Mouse (Mus musculus) midbrain, embryonic 13.5 days (tissue): ENCODE measurements at regions not wholly inside any gene's neighbourhood (a gene's known extent, or its start where the extent isn't known, plus 50 kb on each side); places are given as distances from the start of the nearest gene placed in this dataset.

ENCODE experiments used
- ATAC-seq: fragments of 200-750 bp; cut with Nextera tagmentation; 2 replicates; pipeline ENCODE4 v1.8.0; 2017; ENCODE audit warnings: mild to moderate bottlenecking, moderate TSS enrichment, moderate library complexity
- H3K27ac ChIP-seq: fragments of 300-500 bp; sonication (generic); 2 replicates; pipeline ENCODE4 v1.5.1; 2015; ENCODE audit warnings: inconsistent platforms, mild to moderate bottlenecking, moderate library complexity
- H3K27me3 ChIP-seq: fragments of 300-500 bp; sonication (generic); 2 replicates; pipeline ENCODE4 v1.6.1; 2015; ENCODE audit warnings: mild to moderate bottlenecking, inconsistent platforms
- H3K36me3 ChIP-seq: fragments of 300-500 bp; sonication (generic); 2 replicates; pipeline ENCODE4 v1.6.1; 2015; ENCODE audit warnings: mild to moderate bottlenecking, inconsistent platforms
- H3K4me1 ChIP-seq: fragments of 300-500 bp; sonication (generic); replicated peaks from 2 replicates; pipeline ENCODE4 v1.6.1; 2015; ENCODE audit warnings: inconsistent platforms
- H3K4me2 ChIP-seq: fragments of 300-500 bp; sonication (generic); replicated peaks from 2 replicates; pipeline ENCODE4 v1.6.1; 2015; ENCODE audit warnings: moderate library complexity, mild to moderate bottlenecking, inconsistent platforms
- H3K4me3 ChIP-seq: fragments of 300-500 bp; sonication (generic); replicated peaks from 2 replicates; pipeline ENCODE4 v1.5.1; 2015; ENCODE audit warnings: mild to moderate bottlenecking, inconsistent platforms
- H3K9ac ChIP-seq: fragments of 300-500 bp; sonication (generic); replicated peaks from 2 replicates; pipeline ENCODE4 v1.6.1; 2015; ENCODE audit warnings: mild to moderate bottlenecking, inconsistent platforms
- H3K9me3 ChIP-seq: fragments of 300-500 bp; sonication (generic); 2 replicates; pipeline ENCODE4 v1.6.1; 2016; ENCODE audit warnings: mild to moderate bottlenecking, inconsistent platforms
- WGBS: fragments of 180-500 bp; shearing (Covaris S2); methylation state at CpG from one replicate; pipeline ENCODE4 v1.1.7; 2015; 5-methylcytosine and 5-hydroxymethylcytosine counted together

DNA sequence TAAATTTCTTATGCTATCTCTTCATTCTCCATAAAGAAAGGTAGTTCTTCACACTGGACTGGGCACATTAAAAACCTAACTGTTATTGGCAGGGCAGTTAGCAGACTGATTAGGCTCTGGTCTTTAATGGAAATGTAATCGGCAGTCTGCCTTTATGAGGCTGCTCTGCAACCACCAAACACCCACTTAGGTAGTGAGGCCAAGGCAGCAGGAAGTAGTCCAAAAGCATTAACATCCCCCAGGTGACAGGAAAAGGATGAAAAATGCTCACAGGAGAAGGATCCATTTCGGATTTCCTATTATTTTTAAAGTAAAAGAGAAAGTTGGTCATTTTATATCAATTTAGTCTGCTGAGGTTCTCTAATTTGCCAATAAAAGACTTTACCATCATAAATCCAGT is 528.9 kb upstream of the Dppa4 start:
- H3K4me1 ChIP-seq: no peaks in the 10 kb centered on the region
- no peaks in the 10 kb centered on the region for H3K36me3 ChIP-seq
- no peak for ATAC-seq
- no peak overlapping the region for H3K4me3 ChIP-seq
- no peak overlapping the region for H3K27ac ChIP-seq
- H3K4me2 ChIP-seq: no peak overlapping the region
- 88% methylated on average over 2 of the region's 2 CpGs for WGBS
- H3K9ac ChIP-seq: no peak overlapping the region
- no peaks in the 10 kb centered on the region for H3K9me3 ChIP-seq
- no peaks in the 10 kb centered on the region for H3K27me3 ChIP-seq

DNA sequence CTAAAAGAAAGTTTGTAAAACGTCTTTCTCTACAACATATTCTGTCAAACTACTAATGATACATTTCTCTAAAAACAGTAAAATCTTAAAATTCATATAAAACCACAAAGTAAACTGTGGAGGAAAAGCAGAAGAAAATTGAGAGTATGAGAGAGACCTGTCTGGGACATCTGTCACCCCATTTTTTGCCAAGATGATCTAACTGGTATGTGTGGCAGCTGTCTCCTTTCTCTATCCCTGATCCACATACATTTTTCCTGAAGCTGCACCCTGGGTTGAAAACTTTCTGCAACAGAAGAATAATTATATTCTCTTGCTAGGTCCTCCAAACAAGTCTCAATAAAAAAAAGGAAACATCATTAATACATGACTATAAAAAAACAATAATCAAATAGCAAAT is 525.2 kb upstream of the Dppa4 start:
- Histone ChIP-seq H3K4me1 (no peaks in the 10 kb centered on the region), H3K9ac (no peak overlapping the region), H3K4me3 (no peak overlapping the region), H3K4me2 (no peak overlapping the region), H3K36me3 (no peaks in the 10 kb centered on the region), H3K27me3 (no peaks in the 10 kb centered on the region), H3K27ac (no peak overlapping the region), H3K9me3 (no peaks in the 10 kb centered on the region)
- no peak for ATAC-seq
- WGBS: 79% methylated on average over 1 of the region's 1 CpGs

DNA sequence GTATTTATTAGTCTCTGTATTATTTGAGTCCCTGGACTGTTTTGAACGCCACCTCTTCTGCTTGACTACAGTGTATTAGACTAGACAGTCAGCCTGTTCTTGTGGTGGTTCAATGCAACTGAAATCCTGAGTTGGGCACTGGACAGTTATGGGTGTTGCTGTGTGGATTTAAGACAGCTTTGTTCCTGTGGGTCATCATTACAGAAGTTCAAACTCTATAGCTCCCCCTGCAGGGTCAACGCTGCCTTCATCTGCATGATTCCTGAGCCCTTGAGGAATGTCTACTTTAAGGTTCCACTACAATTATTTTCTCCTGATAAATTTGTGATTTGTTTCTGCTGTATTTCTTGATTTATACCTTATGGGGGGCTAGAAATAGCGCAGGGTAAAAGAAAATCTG is 517.8 kb upstream of the Dppa4 start:
- 68% methylated on average over 3 of the region's 3 CpGs for WGBS
- no peak for ATAC-seq

DNA sequence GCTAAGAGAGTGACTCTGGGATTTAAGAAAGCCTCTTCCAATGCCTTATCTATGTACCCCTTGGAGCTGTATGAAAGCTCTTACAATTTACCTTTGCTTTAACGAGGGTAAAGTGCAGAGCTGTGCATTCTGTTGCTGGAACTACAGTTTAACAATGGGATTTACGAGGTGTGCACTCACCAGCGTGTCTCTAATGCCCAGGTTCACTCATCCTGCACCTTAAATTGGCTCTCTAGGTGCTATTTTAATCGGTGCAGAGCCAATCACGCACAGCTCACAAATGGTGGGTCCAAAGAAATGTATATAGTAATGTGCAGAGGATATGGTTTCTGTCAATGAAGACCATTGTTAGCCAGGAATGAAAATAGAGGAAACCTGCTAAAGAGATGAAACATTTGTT is 495.0 kb upstream of the Dppa4 start:
- Histone ChIP-seq H3K27me3 (no peaks in the 10 kb centered on the region), H3K27ac (no peak overlapping the region), H3K4me3 (no peak overlapping the region), H3K9me3 (no peaks in the 10 kb centered on the region), H3K4me1 (no peaks in the 10 kb centered on the region), H3K4me2 (no peak overlapping the region), H3K9ac (no peak overlapping the region), H3K36me3 (no peaks in the 10 kb centered on the region)
- ATAC-seq: no peak
- WGBS: 73% methylated on average over 5 of the region's 5 CpGs

More for the DNA sequence above, 517.8 kb upstream of the Dppa4 start:
- Histone ChIP-seq H3K4me1 (no peaks in the 10 kb centered on the region), H3K4me2 (no peak overlapping the region), H3K27ac (no peak overlapping the region), H3K4me3 (no peak overlapping the region), H3K27me3 (no peaks in the 10 kb centered on the region), H3K36me3 (no peaks in the 10 kb centered on the region), H3K9me3 (no peaks in the 10 kb centered on the region), H3K9ac (no peak overlapping the region)

DNA sequence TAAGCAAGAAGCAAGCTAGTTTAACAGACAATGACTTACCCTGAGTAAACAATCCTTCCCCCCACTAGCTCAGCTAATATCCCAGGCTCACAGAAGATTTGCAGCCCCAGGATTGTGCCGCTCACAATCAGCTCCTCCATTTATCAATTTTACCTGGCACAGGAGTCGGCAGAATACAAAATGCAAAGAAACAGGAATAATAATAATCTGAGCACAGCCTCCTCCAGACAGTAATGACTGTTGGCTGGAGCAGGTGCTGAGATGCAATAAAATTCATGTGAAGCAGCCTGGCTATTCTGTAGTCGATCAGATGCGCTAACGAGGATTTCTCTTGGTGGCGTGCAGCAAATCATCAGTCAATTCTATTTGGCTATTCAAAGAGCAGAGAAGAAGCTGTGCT is 492.9 kb upstream of the Dppa4 start:
- Histone ChIP-seq H3K36me3 (no peaks in the 10 kb centered on the region), H3K9me3 (no peaks in the 10 kb centered on the region), H3K27me3 (no peaks in the 10 kb centered on the region), H3K4me3 (no peak overlapping the region), H3K4me1 (no peaks in the 10 kb centered on the region), H3K9ac (no peak overlapping the region), H3K4me2 (no peak overlapping the region), H3K27ac (no peak overlapping the region)
- ATAC-seq: 0 out of 2 replicates have a peak, but pooled peaks have one; percentile 14
- 74% methylated on average over 6 of the region's 6 CpGs for WGBS

DNA sequence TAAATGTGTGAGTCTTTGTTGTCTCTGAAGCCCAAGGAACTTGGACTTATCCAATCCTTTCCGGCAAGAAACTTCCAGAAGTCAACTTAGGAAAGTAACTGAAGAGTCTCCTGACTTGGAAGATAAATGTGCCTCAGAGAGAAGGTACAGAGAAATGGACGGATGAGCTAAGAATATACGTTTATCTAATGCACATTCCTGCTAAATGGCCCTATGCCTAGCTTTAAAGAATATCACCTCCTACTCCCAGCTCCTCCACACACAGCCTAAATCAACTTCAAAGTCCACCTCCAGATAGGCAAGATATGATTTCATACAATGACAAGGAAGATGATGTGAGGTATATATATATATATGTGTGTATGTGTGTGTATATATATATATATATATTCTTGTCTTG is 492.1 kb upstream of the Dppa4 start:
- no peak for ATAC-seq
- WGBS: 86% methylated on average over 3 of the region's 3 CpGs
- no peaks in the 10 kb centered on the region for H3K27me3 ChIP-seq
- no peaks in the 10 kb centered on the region for H3K4me1 ChIP-seq
- no peak overlapping the region for H3K9ac ChIP-seq
- H3K4me3 ChIP-seq: no peak overlapping the region
- no peak overlapping the region for H3K4me2 ChIP-seq
- no peaks in the 10 kb centered on the region for H3K36me3 ChIP-seq
- H3K9me3 ChIP-seq: no peaks in the 10 kb centered on the region
- H3K27ac ChIP-seq: no peak overlapping the region

DNA sequence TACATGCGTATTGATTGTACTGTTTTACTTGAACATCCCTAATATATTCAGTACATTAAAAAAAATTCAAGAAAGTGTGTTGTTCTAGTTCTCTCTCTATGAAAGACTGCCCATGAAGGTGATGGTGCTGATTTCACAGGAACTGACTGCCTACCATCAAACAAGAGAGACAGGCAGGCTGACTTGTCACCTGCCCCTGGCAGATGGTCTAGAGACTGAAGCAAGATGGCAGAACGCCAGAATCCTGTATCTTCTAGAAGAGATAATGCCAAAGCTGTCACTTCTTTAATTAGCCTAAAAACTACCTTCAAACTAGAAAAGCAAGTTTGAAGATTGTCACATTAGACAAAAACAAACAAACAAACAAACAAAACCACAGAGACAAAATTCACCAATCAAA is 484.7 kb upstream of the Dppa4 start:
- no peaks in the 10 kb centered on the region for H3K4me1 ChIP-seq
- no peak overlapping the region for H3K4me3 ChIP-seq
- WGBS: 91% methylated on average over 2 of the region's 2 CpGs
- H3K27me3 ChIP-seq: no peaks in the 10 kb centered on the region
- no peak for ATAC-seq
- no peak overlapping the region for H3K27ac ChIP-seq
- H3K4me2 ChIP-seq: no peak overlapping the region
- no peaks in the 10 kb centered on the region for H3K36me3 ChIP-seq
- H3K9ac ChIP-seq: no peak overlapping the region
- H3K9me3 ChIP-seq: no peaks in the 10 kb centered on the region

DNA sequence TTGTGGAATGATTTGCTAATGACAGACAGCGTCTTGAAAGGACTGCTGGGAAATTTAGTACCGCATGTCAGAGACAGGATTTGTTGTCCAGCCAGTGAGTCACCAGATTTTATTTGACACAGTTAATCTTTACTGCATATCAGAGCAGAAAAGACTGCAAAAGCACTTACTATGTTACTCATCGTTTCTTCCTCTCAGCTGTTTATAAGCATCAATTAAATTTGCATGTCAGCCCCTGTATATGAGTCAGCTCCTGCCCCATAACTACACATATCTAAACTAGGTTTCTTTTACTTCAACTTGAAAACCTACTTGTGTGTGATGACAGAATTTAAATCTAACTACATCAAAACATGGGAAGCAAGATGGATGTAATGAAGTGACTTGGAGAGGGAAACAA is 440.4 kb upstream of the Dppa4 start:
- H3K9me3 ChIP-seq: no peaks in the 10 kb centered on the region
- no peaks in the 10 kb centered on the region for H3K4me1 ChIP-seq
- no peak overlapping the region for H3K4me2 ChIP-seq
- no peaks in the 10 kb centered on the region for H3K27me3 ChIP-seq
- no peak overlapping the region for H3K27ac ChIP-seq
- no peak overlapping the region for H3K4me3 ChIP-seq
- no peak for ATAC-seq
- WGBS: 90% methylated on average over 3 of the region's 3 CpGs
- no peaks in the 10 kb centered on the region for H3K36me3 ChIP-seq
- no peak overlapping the region for H3K9ac ChIP-seq

DNA sequence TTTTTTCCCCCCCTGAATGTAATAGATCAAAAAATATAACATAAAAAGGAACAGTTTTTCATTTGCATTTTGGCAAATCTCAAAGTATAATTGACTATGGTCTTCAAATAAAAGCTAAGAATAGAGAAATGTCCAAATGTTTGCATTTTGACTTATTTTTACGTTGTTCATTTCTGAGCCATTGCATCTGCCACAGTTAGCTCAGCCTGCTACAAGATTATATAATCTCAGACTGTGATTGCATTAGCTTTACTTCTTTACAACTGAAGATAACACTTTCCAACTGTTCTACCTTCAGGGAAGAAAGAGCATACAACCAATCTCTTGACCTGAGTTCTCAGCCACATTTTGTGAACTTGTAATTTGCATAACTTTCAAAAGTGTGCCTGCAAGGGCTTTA is 431.9 kb upstream of the Dppa4 start:
- 80% methylated on average over 1 of the region's 1 CpGs for WGBS
- Histone ChIP-seq H3K4me3 (no peak overlapping the region), H3K4me1 (no peaks in the 10 kb centered on the region), H3K27ac (no peak overlapping the region), H3K9me3 (no peaks in the 10 kb centered on the region), H3K4me2 (no peak overlapping the region), H3K36me3 (no peaks in the 10 kb centered on the region), H3K9ac (no peak overlapping the region), H3K27me3 (no peaks in the 10 kb centered on the region)
- no peak for ATAC-seq

DNA sequence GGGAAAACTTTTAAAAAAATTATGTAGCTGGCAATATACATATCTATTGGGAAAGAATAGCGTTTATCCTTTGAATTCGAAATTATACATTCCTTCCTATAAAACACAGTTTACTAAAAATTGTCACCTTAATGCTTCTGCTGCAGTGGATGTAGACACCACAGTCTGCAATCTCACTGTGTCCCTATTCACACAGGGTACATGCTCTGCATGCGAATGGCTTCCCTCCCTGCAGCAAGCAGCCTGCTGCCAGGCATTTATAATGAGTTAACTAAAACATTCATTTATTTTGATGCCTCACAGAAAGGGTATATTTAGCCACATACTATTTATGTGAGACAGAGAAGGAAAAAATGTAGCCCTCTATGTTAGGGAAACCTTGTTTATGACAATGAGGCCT is 423.7 kb upstream of the Dppa4 start:
- WGBS: 83% methylated on average over 3 of the region's 3 CpGs
- H3K4me1 ChIP-seq: no peaks in the 10 kb centered on the region
- ATAC-seq: no peak
- no peaks in the 10 kb centered on the region for H3K27me3 ChIP-seq
- H3K4me2 ChIP-seq: no peak overlapping the region
- no peak overlapping the region for H3K4me3 ChIP-seq
- H3K27ac ChIP-seq: no peak overlapping the region
- H3K9me3 ChIP-seq: no peaks in the 10 kb centered on the region
- H3K9ac ChIP-seq: no peak overlapping the region
- no peaks in the 10 kb centered on the region for H3K36me3 ChIP-seq

DNA sequence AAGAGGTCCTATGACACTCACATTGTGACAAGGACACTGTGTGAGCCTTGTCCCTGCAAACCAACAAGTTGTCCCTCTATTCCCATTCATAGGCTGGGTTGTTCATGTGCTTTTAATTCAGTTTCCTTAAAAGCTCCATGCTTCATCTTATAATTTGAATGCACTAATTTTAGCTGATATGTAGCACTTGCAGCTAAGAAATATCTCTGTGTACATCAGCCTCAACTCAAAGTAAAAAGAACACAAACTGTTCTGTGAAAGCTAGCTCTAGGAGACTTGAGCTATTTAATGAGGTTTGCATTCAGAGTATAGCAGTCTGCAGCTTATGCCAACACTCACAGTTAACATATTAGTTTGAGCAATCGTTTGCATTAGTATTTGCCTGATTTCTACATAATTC is 408.3 kb upstream of the Dppa4 start:
- Histone ChIP-seq H3K36me3 (no peaks in the 10 kb centered on the region), H3K4me2 (no peak overlapping the region), H3K4me3 (no peak overlapping the region), H3K9me3 (no peaks in the 10 kb centered on the region), H3K4me1 (no peaks in the 10 kb centered on the region), H3K27me3 (no peaks in the 10 kb centered on the region), H3K9ac (no peak overlapping the region), H3K27ac (no peak overlapping the region)
- 89% methylated on average over 1 of the region's 1 CpGs for WGBS
- no peak for ATAC-seq

DNA sequence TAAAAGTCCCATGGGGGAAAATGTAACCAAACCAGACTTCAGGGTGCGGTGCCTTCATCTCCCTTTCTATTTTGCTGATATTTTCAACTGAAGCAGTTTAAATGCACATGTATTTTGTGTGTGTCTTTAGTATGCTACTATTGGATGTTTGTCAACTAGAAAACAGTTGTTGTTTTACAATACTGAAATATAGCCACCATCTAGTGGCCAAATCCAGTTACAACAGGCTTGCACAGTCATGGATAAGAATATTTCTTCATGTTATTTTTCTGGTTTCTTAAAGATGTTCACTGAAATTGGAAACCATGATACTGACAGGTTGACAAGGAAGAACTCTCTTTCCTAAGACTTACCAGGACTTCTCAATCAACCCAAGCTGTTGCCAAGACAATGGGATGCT is 400.1 kb upstream of the Dppa4 start:
- no peak overlapping the region for H3K4me3 ChIP-seq
- no peaks in the 10 kb centered on the region for H3K27me3 ChIP-seq
- ATAC-seq: no peak
- H3K4me2 ChIP-seq: no peak overlapping the region
- no peak overlapping the region for H3K9ac ChIP-seq
- H3K4me1 ChIP-seq: no peaks in the 10 kb centered on the region
- no peaks in the 10 kb centered on the region for H3K9me3 ChIP-seq
- H3K36me3 ChIP-seq: no peaks in the 10 kb centered on the region
- H3K27ac ChIP-seq: no peak overlapping the region
- 93% methylated on average over 1 of the region's 1 CpGs for WGBS

DNA sequence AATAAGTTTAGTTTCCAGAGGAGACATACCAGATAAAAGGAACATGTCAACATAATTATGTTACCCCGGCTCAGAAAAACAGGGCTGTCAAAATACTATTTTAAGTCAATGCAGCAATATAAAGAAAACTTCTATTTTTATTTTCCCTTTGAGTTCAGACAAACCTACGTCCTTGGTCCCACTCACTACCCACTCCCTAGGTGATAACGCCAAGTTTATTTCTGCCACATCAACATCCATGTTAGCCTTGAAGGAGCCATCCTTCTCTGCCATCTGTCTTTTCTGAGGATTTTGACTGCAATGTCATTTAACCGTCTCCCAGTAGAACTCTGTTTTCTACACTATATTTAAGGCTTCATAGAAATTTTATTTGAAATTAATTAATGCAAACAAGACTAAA is 396.5 kb upstream of the Dppa4 start:
- Histone ChIP-seq H3K9me3 (no peaks in the 10 kb centered on the region), H3K4me3 (no peak overlapping the region), H3K4me2 (no peak overlapping the region), H3K27me3 (no peaks in the 10 kb centered on the region), H3K36me3 (no peaks in the 10 kb centered on the region), H3K27ac (no peak overlapping the region), H3K9ac (no peak overlapping the region), H3K4me1 (no peaks in the 10 kb centered on the region)
- no peak for ATAC-seq
- 89% methylated on average over 4 of the region's 4 CpGs for WGBS
